Mouse (Mus musculus) fibroblast of lung, adult 2 months (primary cell): ENCODE measurements around the gene Dnajc11.
A peak's percentile ranks its signal among the peaks of the same experiment; 100 is the strongest.

Source experiments
- DNase-seq: peaks from one replicate; pipeline ENCODE4 v3.0.0-alpha.2; 2011; ENCODE audit warnings: low read depth

Gene Dnajc11

DNA sequence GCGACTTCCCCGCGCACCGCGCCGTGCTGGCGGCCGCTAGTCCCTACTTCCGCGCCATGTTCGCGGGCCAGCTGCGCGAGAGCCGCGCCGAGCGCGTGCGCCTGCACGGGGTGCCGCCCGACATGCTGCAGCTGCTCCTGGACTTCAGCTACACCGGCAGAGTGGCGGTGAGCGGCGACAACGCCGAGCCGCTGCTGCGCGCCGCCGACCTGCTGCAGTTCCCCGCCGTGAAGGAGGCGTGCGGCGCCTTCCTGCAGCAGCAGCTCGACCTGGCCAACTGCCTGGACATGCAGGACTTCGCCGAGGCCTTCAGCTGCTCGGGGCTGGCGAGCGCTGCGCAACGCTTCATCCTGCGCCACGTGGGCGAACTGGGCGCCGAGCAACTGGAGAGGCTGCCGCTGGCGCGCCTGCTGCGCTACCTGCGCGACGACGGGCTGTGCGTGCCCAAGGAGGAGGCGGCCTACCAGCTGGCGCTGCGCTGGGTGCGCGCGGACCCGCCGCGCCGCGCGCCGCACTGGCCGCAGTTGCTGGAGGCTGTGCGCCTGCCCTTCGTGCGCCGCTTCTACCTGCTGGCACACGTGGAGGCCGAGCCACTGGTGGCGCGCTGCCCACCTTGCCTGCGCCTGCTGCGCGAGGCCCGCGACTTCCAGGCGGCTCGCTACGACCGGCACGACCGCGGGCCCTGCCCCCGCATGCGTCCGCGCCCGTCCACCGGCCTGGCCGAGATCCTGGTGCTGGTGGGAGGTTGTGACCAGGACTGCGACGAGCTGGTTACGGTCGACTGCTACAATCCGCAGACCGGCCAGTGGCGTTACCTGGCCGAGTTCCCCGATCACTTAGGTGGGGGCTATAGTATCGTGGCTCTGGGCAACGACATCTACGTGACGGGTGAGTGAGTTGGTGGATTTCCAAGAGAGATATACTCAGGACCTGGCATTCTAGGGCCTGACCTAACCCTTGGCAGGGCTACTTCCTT, 75.9 kb downstream of the Dnajc11 start:
- no peak for DNase-seq

DNA sequence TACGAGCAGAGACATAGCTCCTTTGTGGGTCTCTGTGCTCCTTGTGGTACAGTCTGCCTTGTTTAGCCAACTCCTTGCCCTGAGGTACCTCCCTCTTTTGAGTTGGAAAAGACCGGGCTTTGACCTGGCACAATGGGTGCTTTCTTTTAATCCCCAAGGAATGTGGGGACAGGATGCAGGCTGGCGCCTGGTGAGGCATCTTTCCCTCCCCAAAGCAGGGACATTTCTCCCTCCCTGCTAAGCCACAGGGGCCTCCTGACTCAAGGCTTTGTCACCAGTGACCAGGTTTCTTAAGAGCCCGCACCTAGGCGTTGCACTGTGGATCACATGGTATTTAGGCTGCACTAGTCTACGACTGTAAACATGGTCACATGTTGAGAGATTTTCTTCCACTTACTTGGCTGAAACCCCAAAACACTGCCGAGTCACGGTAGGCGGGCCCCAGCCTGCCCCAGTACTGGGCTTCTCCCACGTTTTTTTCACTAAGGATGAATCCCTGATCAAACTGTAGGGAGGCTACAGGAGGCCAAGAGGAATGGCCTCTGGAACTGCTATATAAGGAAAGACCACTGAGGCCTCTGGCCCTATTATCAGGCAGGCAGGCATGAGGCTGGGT, 76.7 kb downstream of the Dnajc11 start:
- peak; percentile 90 for DNase-seq

DNA sequence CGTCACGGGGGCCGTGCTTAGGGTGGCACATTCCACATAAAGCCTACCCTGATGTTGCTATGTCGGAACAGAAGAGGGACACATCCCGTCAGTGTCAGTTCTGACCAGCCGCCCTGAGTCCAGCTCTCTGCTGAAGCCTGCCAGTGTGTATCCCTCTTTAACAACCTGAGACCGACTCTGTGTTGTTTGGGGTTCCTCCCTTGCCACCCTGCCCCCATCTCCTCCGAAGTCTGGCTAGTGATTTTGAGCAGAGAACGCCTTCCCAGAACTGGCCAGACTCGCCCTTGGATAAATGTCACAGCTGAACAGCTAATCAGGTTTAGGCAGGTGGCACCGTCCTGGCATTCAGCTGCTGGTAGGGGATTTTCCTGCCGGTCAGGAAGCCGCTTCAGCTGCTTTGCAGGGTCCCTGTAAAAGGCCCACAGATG, 77.2 kb downstream of the Dnajc11 start:
- DNase-seq = no peak

DNA sequence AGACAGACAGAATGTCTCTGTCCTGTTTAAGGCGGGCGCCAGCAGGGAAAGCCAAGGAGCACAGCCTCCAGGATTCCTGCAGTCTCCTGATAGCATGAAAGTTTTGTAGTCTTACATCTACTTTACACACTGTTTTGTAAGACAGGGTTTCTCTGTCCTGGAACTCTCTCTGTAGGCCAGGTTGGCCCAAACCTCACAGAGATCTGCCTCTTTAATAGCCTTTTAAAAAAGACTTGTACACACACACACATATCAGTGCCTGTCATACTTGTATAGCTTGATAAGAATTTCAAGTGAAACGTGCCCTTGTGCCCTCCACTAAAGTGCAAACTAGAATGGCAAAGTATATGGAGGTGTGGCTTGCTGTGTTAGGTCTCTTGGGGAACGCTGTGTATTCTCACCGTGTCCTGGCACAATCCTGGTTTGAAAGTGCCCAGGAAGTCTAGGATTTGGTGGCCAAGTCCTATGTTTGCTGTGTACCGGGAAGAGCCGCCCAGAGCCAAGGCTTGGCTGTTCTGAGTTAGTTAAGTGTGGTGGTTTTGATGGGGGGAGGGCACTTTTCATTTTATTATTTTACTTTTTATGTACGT, 77.8 kb downstream of the Dnajc11 start:
- DNase-seq = no peak

DNA sequence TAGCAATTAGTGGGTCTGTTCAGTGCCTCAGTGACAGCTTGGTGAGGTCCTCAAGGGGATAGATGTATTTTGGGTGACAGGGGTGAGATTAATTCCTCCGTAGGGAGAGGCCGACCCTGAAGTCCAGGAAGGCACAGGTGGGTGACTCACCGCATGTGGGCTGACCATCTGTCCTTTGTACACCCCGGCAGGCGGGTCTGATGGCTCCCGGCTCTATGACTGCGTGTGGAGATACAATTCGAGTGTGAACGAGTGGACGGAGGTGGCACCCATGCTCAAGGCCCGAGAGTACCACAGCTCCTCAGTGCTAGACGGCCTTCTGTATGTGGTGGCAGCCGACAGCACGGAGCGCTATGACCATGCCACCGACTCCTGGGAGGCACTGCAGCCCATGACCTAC, 78.6 kb downstream of the Dnajc11 start:
- no peak for DNase-seq

DNA sequence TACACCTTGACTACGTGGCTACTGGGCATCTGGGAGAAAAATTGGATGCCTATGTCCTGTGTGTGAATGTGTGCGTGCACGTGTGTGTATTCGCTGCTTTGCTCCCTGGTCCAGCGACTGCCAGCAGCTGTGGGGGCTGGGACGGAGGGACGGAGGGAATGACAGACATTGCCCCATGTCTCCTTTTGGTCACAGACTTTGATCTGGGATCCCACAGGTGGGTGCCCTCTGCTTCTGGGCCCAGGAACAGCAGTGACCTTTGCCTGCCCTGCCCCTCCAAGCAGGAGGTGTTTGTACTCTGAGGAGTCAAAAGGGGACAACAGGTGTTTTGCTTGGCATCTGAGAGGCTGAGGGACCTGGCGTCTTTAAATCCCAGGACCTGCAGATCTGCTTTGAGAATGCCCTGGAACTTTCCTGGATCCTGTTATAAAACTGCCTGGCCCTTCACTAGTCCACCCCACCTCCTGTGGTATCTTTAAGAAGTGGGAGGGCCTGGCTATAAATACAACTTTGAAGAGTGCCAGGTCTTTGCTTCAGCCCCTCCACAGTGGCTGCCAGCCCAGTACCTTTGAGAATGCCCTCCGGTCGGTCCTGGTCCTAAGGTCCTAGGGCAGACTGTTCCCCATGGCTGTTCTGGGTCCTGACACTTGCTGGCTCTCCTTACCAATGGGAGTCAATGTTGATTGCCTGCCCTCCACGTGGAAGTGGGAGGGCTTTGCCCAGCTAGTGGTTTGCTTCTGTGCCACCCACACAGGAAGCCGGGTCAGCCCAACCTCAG, 79.7 kb downstream of the Dnajc11 start:
- DNase-seq = no peak

DNA sequence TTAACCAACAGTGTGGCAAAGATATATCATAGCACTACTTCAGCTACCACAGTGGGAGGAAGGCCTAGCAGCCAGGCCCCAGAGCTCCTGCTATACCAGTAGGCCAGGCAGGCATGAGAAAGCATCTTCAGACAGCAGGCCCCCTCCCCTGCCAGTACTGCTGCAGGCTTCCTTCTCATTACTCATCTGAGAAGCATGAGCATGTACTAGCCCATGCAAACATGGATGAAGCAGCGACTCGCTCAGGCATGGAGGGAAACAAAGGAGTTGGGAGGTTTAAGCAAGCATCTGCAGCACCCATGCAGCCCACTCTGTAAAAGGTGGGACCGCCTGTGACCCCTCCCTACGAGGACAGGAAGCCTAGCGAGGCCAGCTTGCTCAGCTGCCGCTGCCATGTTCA, 85.6 kb downstream of the Dnajc11 start:
- no peak for DNase-seq

DNA sequence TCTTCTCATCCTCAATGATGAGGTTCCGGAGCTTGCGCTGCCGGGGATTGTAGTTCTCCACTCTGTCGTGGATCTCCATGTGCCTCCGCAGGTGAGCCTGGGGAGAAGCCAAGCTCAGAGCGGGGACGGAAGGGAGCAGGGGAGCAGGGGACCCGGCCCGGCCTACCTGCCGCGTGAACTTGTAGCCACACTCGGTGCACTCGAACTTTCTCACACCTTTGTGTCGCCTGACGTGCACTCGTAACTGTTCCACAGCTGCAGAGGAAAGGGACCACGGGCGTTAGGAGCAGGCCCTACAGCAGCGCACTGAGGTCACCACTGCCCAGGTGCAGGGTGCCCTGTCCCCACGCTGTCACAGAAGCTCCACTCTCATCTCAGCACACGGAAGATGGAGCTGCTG, 86.5 kb downstream of the Dnajc11 start:
- DNase-seq = no peak

DNA sequence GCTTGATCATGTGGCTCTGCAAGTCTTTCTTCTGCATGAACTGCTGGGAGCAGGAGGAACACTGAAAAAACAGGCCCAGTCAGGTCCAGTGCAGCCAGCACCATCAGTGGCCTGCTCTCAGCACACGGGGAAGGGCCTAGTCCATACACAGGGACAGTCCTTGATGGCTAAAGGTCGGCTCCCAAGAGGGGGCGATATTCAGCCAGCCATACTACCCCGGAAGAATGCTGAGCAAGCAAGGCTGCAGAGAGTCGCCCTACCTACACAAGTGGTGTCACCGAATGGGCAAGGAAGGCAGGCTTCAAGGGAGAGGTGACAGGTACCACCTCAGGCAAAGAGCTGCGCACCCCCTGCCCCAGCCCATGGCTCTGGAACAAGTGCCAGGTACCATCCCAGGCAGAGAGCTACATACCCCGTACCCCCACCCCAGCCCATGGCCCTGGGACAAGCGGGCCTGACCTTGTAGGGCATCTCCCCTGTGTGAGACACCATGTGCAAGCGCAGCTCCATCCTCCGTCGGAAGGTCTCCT, 88.1 kb downstream of the Dnajc11 start:
- DNase-seq = no peak

DNA sequence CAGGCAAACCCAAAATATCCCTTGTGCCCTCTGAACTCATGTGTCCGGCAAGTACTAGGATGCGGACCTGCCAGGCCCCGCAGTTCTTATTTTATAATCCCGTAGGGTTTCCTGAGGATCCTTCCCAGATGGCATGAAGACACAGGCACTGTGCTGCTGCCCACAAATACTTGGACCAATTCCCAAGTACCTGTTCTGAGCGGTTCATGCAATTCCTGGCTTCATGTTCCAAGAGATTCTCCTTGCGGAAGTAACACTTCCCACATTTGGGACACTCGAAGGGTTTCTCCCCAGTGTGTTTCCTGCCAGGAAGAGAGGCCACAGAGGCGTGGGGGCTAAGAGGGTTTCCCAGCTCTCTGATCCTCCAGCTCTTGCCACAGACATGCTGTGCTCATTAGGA, 89.0 kb downstream of the Dnajc11 start:
- DNase-seq = no peak

DNA sequence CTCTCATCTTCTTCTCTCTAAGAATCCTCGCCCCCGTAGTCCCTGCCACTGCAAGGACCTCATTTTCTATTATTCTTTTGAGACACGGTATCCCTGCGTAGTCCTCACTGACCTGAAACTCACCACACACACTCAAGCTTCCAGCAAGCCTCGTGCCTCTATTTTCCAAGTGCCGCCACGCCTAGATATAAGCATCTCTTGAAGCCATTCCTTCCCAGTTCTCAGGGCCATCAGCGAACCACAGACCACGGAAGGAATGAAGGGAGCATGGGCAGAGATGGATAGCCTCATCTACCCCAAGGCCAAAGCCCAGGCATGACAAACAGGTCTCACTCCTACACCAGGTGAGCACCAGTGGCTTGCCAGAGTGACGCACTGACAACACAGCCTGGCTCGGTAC, 91.0 kb downstream of the Dnajc11 start:
- DNase-seq = no peak

DNA sequence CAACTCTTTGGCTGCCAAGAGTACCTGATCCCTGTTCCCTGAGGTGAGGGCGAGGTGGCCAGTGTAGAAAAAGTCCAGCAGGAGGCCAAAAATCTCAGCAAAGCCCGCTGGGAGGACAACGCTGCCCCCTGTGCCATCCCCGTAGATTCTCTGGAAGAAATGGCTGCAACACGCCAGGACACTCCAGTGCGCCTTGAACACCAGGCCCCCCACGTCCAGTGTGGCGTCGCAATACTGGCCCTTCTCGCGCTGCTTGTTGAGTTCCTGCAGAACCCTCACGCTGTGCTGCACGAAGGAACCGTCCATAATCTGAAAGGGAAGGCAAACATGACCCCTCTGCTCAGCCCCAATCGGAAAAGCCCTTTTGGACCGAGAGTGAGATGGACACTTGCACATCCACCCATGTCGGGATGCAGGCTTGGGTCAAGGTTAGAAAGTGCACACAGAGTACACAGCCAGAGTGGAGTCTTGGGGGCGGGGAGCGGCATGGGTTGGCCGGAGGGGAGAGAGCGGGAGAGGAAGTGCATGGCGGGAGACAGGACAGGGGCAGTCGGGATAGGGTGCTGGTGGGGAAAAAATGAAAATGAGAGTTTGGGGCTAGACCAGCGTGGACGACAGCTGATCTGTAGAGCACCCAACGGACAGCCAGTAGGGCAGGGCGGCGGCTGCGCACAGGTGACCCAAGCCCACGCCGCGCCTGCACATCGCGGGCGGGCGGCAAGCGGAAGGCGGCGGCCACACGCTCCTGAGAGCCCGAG, 93.4 kb downstream of the Dnajc11 start:
- no peak for DNase-seq

DNA sequence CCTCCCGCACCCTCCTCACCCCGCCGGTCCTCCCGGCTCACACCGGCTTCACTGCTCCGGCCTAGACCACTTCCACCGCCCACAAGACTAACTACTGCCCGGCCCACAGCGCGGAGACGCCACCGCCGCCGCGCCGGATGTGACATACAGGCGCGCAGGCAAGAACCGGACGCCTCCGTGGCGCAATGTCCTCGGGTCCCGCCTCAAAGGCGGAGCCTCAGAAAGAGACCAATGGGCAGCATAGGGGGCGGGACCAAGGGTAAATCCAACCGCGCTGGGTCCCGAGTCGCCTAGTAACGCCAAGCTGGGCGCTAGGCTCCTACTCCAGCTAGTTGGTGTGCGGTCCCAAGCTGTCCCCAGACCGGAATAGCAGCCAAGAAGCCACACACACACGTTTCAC, 94.0 kb downstream of the Dnajc11 start, which contains the start of gene Zbtb48:
Gene Zbtb48, minus strand, starts transcription at position 148 of the 400 bp plus-strand sequence.
- peak; percentile 92 for DNase-seq

DNA sequence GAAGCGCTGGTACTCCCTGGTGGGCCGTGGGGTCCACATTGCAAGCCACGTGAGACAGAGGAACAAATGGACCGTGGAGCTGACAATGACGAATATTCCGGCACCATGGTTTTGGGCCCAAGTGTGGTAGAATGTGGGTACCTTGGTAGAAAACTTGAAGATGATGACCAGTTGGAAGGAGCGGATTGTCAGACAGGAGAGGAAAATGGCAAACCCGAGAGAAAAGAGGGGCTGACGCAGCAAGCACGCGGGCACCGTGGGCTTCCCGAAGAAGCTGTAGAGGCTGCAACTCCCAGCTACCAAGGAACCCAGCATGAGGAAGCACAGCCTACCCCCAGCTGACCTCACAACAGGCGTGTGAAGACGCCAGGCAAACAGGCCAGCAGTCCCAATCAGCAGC, 95.0 kb downstream of the Dnajc11 start:
- no peak for DNase-seq

DNA sequence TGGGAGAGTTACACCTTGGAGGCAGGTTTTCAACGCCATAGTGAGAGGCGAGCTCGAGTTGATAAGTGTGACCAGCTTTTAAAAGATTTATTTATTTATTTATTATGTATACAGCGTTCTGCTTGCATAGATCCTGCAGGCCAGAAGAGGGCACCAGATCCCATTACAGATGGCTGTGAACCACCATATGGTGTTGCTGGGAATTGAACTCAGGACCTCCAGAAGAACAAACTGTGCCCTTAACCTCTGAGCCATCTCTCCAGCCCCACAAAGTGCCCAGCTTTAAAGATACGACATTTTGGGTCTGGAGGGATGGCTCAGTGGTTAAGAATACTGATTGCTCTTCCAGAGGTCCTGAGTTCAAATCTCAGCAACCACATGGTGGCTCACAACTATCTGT, 95.6 kb downstream of the Dnajc11 start:
- no peak for DNase-seq

DNA sequence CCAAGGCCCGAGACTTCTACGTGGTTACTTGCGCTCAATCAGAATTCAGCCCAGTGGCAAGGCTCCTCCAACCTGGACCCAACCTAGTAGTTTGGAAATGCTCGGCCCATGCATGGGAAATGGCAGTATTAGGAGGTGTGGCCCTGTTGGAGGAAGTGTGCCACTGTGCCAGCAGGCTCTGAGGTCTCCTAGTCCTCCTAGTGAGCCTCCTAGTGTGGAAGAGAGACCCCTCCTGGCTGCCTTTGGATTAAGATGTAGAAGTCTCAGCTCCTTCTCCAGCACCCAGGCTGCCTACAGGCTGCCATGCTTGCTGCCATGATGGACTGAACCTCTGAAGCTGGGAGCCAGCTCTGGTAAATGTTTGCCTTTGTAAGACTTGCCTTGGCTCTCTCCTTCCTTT, 96.5 kb downstream of the Dnajc11 start:
- DNase-seq = no peak
